Mouse (Mus musculus) E14TG2a.4 (cell line): ENCODE results near the gene Psmd8.

Source experiments
- CTCF ChIP-seq: conservative IDR thresholded peaks from 2 replicates; pipeline ENCODE4 v1.5.1; 2014; ENCODE audit warnings: low read length
- NANOG ChIP-seq: IDR thresholded peaks from 2 replicates; pipeline ENCODE4 v1.6.1; 2014; ENCODE audit warnings: borderline replicate concordance, low read length, mixed read lengths
- POU5F1 ChIP-seq: IDR thresholded peaks from 2 replicates; pipeline ENCODE4 v1.6.1; 2014; ENCODE audit warnings: low read length, borderline replicate concordance

DNA sequence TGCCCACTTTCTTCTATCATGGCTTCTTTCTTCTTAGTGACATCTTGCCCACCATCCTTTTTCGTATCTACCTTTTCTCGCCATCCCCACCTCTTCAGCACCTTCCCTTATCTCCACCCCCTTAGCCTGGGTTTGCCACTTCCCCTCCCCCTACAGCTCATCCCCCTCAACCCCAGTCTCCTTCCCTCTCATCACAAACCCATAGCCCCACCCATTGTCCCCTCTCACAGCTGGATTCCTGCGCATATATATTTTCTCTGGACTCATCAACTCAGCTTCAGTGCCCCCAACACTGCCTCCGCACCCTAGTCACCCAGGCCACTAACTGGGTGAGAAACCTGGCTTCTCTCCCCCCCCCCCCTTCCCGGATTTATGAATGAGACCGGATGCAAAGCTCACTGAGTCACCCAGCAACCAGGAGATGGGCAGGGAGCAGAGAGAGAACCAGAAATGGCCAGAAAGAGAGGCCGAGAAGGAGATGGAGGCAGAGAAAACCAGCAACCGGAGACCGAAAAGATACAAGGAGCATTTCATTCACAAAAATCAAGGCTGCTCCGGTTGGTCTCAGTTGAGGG is 12.3 kb downstream of the Psmd8 start:
- TF ChIP-seq CTCF, result no peak
- TF ChIP-seq POU5F1, result no peak
- no peak for TF ChIP-seq NANOG
